Mouse (Mus musculus) neural tube, embryonic 14.5 days (tissue): ENCODE measurements around the gene Depp1. TPM values are rescaled to one million over a fixed set of nuclear protein-coding genes. Genes with fewer than 3 reads are reported as not detected.

Experiments used
- ATAC-seq: fragments of 200-750 bp; cut with Nextera tagmentation; 2 replicates; pipeline ENCODE4 v1.8.0; 2017; ENCODE audit warnings: low read depth, mild to moderate bottlenecking, moderate TSS enrichment, moderate library complexity
- H3K27ac ChIP-seq: fragments of 300-500 bp; sonication (generic); 2 replicates; pipeline ENCODE4 v1.5.1; 2014; ENCODE audit warnings: low read depth, mild to moderate bottlenecking, control low read depth, low read length, moderate library complexity, mixed read lengths
- H3K27me3 ChIP-seq: fragments of 300-500 bp; sonication (generic); 2 replicates; pipeline ENCODE4 v1.6.1; 2014; ENCODE audit warnings: low read length; ENCODE audit not compliant: control insufficient read depth, insufficient read depth
- H3K36me3 ChIP-seq: fragments of 300-500 bp; sonication (generic); 2 replicates; pipeline ENCODE4 v1.6.1; 2014; ENCODE audit warnings: low read length, mixed read lengths; ENCODE audit not compliant: control insufficient read depth, insufficient read depth
- H3K4me1 ChIP-seq: fragments of 300-500 bp; sonication (generic); 2 replicates; pipeline ENCODE4 v1.6.1; 2014; ENCODE audit warnings: low read length; ENCODE audit not compliant: control insufficient read depth, insufficient read depth
- H3K4me2 ChIP-seq: fragments of 300-500 bp; sonication (generic); 2 replicates; pipeline ENCODE4 v1.6.1; 2014; ENCODE audit warnings: mild to moderate bottlenecking, low read depth, low read length, control low read depth
- H3K4me3 ChIP-seq: fragments of 300-500 bp; sonication (generic); 2 replicates; pipeline ENCODE4 v1.5.1; 2014; ENCODE audit warnings: low read depth, low read length, control low read depth, mixed read lengths
- H3K9ac ChIP-seq: fragments of 300-500 bp; sonication (generic); replicated peaks from 2 replicates; pipeline ENCODE4 v1.6.1; 2014; ENCODE audit warnings: low read depth, mild to moderate bottlenecking, control low read depth, low read length, mixed read lengths
- H3K9me3 ChIP-seq: fragments of 300-500 bp; sonication (generic); 2 replicates; pipeline ENCODE4 v1.6.1; 2016; ENCODE audit warnings: low read length; ENCODE audit not compliant: control insufficient read depth
- WGBS: fragments of 180-500 bp; shearing (Covaris S2); extraction: QIAGEN DNeasy Blood & Tissue Kit; methylation state at CpG from one replicate; pipeline ENCODE4 v1.1.7; 2014; 5-methylcytosine and 5-hydroxymethylcytosine counted together
- polyA plus RNA-seq: library from polyadenylated mRNA; unstranded; fragments of >200 nt; fragmentation: Nextera tagmentation; extraction: Ambion mirVana; gene quantifications from 2 replicates; pipeline ENCODE4 v1.2.1, GENCODE M21; 2014

Gene Depp1
- polyA plus RNA-seq, 1 experiment from 2014 or later = 6.9 TPM

DNA sequence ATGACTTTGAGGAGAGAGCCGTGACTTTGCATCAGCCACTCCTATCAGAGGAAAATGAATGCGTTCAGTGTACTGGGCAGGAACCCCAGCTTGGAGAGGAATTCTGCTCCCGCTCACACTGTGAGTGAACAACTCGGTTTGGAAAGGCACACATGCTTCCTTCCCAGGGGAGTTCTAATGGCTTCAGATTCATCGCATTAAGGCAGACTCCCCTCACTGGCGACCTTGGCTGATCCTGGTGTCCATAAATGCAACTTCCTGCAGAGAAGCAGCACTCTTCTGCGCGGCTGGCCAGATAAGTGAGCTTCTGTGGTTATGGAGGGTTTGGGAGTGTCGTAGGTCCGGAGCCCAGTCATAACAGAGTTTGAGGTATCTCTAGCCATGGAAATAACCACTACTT lies 20.6 kb upstream of the Depp1 start:
- Histone ChIP-seq H3K9ac (no peak overlapping the region), H3K36me3 (peaks cover 6% of the 10 kb centered on the region), H3K27me3 (no peaks in the 10 kb centered on the region), H3K27ac (peak overlapping the region; percentile 28; the same call in 1 of the 2 replicates), H3K9me3 (no peaks in the 10 kb centered on the region), H3K4me1 (peaks cover 7% of the 10 kb centered on the region; the same call in 1 of the 2 replicates), H3K4me2 (no peak overlapping the region), H3K4me3 (no peak overlapping the region)
- 68% methylated on average over 10 of the region's 10 CpGs for WGBS
- ATAC-seq = no peak

DNA sequence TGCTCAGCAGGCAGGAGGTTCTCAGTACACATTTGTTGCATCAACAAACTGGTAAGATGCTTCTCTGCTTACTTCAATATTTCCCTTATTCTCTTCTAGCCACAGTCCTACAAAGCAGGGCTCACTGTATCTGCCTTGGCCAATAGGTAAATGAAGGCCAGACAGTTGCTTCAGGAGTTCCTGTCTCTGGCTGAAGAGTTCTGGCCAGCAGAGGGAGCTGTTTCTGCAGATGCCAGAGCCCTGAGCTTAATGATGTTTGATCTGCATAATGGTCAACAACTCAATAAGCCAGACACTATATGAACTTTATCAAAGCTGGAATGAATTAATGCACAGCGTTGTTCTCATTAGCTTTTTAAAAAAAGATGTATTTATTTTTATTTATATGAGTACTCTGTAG lies 18.3 kb upstream of the Depp1 start:
- WGBS = 62% methylated on average over 1 of the region's 1 CpGs
- Histone ChIP-seq H3K36me3 (no peaks in the 10 kb centered on the region), H3K4me2 (no peak overlapping the region), H3K9ac (no peak overlapping the region), H3K9me3 (no peaks in the 10 kb centered on the region), H3K27ac (no peak overlapping the region), H3K4me3 (no peak overlapping the region), H3K27me3 (no peaks in the 10 kb centered on the region), H3K4me1 (peaks cover 5% of the 10 kb centered on the region; the same call in 1 of the 2 replicates)
- no peak for ATAC-seq

DNA sequence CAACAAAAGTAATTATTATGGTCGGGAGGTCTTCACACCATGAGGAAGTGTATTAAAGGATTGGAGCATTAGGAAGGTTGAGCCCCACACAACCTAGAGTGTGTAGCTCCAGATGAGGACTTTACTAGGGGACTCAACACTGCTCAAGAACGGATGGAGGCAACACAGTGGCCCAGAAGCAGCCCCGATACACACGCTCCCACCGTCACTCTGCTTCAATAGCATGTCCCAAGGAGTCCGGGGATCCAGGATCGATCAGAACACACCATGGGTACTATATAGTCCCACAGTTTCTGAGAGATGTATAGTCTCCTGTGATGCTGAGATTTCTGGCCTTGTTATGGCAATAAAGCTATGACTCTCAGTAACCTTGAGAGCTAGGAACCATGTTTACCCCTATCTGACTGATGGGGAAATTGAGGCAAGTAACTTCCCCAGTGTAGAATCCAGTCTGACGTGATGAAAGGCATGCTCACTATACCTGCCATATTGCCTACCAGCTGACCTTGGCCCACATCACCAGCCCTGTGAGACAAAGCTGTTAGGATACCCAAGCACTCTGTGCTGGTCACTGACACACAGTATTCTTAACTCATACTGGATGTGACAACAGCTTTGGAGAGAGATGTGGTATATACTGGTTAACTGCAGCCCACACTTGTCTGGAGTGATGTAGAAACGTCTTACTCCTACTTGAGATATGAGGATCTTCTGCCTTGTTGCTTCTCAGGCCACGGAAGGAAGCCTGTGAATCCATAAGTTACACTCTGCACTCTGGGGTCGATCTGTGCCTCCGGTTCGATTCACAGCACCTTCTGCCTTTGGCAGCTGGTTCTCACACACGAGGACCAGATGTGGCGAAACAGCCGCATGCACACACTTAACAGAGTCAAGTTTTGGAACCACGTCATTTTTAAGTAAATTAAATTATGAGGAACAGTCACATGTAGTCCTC lies 16.4 kb upstream of the Depp1 start:
- Histone ChIP-seq H3K4me1 (no peaks in the 10 kb centered on the region; the same call in 1 of the 2 replicates), H3K27ac (no peak overlapping the region), H3K9me3 (no peaks in the 10 kb centered on the region), H3K27me3 (no peaks in the 10 kb centered on the region), H3K36me3 (no peaks in the 10 kb centered on the region), H3K4me3 (no peak overlapping the region), H3K4me2 (no peak overlapping the region), H3K9ac (no peak overlapping the region)
- ATAC-seq = no peak
- 96% methylated on average over 17 of the region's 17 CpGs for WGBS

DNA sequence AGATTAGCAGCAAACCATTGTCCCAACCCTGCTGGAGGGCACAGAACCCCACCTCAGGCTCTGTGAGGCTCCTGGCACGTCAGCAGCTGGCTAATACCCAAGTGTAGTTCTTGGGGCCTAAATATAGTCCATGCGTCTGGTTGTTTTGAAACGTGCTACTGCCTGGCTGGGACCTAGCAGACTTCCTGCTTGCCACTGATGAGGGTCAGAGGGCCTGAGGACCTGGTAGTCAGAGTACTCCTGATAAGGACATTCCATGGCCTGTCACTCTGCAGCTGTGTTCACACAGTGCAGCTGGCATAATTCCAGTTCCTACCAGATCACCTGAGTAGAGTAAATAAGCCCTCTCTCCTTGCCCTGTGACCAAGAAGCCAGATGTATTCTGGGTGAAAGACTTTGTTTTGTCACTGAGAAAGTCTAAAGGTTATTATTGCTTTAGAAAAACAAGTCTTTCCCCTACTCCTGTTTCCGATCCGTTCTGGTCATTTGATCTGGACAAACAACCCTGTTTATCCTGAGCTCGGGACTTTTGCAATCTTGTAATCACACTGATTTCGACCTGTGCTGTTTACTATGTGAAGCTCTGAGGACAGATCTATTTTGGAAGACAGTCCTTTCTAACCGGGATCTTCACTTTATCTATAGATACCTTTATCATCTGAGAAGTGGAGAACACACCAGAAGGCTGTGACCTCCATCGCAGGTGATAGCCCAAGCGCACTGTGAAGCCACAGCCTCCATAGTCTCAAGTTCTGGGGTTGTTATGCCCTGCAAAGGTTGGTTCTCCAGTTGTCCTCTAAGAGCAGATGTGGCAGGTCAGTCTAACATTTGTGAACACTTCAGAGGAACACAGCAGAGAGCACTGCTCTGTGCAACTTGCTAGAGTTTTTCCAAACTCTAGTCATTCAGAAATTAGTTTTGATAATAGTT lies 14.9 kb upstream of the Depp1 start:
- WGBS = 75% methylated on average over 10 of the region's 10 CpGs

DNA sequence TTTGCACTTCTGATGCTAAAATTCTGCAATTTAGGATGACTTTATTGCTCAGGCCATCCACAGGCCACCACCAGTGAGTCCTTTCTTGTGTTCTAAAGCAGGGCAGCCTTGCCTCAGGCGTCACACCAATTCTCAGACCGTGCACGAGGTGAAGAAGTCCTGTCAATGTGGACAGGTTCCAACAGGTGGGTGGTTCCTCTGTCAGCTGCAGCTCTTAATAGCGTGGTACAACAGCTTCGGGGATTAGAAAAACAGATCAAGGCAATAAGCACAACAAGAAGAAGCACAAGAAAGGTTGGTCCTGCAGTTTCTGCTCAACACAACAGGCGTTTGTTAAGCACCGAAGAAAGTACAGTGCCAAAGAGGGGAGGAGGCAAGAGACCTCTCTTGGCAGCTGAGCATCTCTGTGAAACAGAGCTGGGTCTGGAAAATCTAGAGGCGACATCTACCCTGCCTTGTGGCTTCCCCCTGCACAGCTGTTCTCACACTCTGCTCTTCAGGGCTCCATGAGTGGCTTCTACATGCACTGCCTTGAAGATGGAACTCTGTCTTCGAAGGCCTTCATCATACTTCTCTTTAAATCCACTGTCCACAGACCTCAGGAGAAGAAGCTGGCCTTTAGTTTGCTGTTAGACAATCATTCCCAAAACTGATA lies 13.7 kb upstream of the Depp1 start:
- H3K9ac ChIP-seq = no peak overlapping the region
- no peak overlapping the region for H3K27ac ChIP-seq
- no peaks in the 10 kb centered on the region for H3K4me1 ChIP-seq
- H3K27me3 ChIP-seq = no peaks in the 10 kb centered on the region
- WGBS = 85% methylated on average over 9 of the region's 9 CpGs
- no peaks in the 10 kb centered on the region for H3K36me3 ChIP-seq
- no peak overlapping the region for H3K4me2 ChIP-seq
- no peak for ATAC-seq
- H3K4me3 ChIP-seq = no peak overlapping the region
- no peaks in the 10 kb centered on the region for H3K9me3 ChIP-seq

More for the DNA sequence above, 14.9 kb upstream of the Depp1 start:
- Histone ChIP-seq H3K27me3 (no peaks in the 10 kb centered on the region), H3K9ac (no peak overlapping the region), H3K4me3 (no peak overlapping the region), H3K27ac (0 out of 2 replicates have a peak overlapping the region, but pooled peaks have one; percentile 39), H3K9me3 (no peaks in the 10 kb centered on the region), H3K4me2 (no peak overlapping the region), H3K36me3 (no peaks in the 10 kb centered on the region), H3K4me1 (no peaks in the 10 kb centered on the region)
- ATAC-seq = no peak

DNA sequence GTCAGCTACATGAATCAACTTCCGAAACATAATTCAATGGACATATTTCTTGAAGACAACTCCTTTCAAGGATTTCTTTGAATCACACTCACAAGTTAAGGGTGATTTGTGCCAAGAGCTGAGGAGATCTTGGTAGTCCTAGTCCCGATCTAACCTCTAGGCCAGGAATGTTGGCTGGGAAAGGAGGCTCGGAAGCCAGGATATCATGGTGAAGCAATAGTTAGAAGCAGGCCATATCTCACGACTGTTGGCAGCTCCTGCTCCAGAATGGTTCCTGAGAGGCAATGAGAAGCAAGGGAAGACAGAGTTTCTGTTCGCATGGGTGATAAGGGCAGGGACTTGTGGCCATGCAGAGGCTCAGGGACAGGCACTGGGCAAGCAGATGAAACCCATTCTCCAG lies 12.9 kb upstream of the Depp1 start:
- Histone ChIP-seq H3K27ac (no peak overlapping the region), H3K9ac (no peak overlapping the region), H3K27me3 (no peaks in the 10 kb centered on the region), H3K4me1 (no peaks in the 10 kb centered on the region), H3K36me3 (no peaks in the 10 kb centered on the region), H3K9me3 (no peaks in the 10 kb centered on the region), H3K4me3 (no peak overlapping the region), H3K4me2 (no peak overlapping the region)
- WGBS = 90% methylated on average over 5 of the region's 5 CpGs
- ATAC-seq = no peak

DNA sequence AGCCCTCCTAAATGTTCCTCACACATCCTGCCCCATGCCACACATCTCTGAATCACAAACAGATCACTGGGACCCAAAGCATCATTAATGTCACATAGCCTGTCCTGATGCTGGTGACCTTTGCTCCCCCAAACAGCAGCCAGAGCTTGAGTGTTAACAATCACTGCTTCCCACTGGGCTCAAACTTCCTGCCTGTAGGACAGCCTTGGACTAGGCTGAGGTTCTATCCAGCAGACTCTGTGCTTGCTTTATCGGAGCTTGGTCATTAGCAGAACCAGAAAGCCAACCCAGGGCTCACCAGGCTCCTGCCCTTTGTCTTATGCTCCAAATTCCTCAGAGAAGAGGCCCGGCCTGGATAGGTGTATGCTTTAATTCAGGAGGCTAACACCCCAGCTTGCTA lies 11.5 kb upstream of the Depp1 start:
- Histone ChIP-seq H3K27ac (no peak overlapping the region), H3K9me3 (no peaks in the 10 kb centered on the region), H3K4me3 (no peak overlapping the region), H3K27me3 (no peaks in the 10 kb centered on the region), H3K36me3 (no peaks in the 10 kb centered on the region), H3K9ac (no peak overlapping the region), H3K4me1 (no peaks in the 10 kb centered on the region), H3K4me2 (no peak overlapping the region)
- ATAC-seq = no peak
- WGBS = 85% methylated on average over 2 of the region's 2 CpGs

DNA sequence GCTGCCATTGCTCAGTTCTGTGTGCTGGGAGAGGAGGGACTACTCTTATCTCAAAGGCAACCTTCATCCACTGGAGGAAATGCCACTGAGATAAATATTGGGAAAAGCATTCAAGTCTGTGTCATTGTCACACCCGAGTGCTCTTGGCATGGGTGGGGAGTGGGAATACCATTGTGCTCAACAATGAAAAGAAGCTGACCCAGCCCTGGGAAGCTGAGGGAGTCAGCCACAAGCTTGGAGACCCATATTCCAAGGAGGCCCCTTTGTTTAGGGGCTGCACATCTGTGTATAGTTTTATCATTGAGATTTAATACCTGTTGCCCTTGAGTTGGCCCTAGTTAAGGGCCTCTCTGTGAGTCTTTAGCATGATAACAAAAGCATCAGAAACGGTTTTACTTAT lies 10.7 kb upstream of the Depp1 start:
- H3K4me2 ChIP-seq = no peak overlapping the region
- H3K4me3 ChIP-seq = no peak overlapping the region
- ATAC-seq = no peak
- H3K9me3 ChIP-seq = no peaks in the 10 kb centered on the region
- no peaks in the 10 kb centered on the region for H3K4me1 ChIP-seq
- H3K9ac ChIP-seq = no peak overlapping the region
- H3K27me3 ChIP-seq = no peaks in the 10 kb centered on the region
- no peak overlapping the region for H3K27ac ChIP-seq
- no peaks in the 10 kb centered on the region for H3K36me3 ChIP-seq
- WGBS = 60% methylated on average over 2 of the region's 2 CpGs
